Mouse (Mus musculus) lung, adult 18-20 months (tissue): ENCODE data around the gene Pdik1l.

Source experiments
- DNase-seq, 2 experiments: peaks; one replicate each; pipeline ENCODE4 v3.0.0; 2022; ENCODE audit warnings: mixed read lengths in 2 of 2

Pdik1l gene

GRCm38 (mm10) chr4:134287575-134288025 is at the start of gene Pdik1l:
Gene Pdik1l, minus strand, starts transcription at chr4:134287895.
- peak; percentile 76 to 80 for DNase-seq

- no peak for DNase-seq
Observed at GRCm38 (mm10) chr4:134330281-134330680, 42.6 kb upstream of the Pdik1l start.

GRCm38 (mm10) chr4:134328832-134329231 is 41.1 kb upstream of the Pdik1l start:
- no peak for DNase-seq

- DNase-seq: no peak
Observed at GRCm38 (mm10) chr4:134328151-134328550, 40.5 kb upstream of the Pdik1l start.

DNA sequence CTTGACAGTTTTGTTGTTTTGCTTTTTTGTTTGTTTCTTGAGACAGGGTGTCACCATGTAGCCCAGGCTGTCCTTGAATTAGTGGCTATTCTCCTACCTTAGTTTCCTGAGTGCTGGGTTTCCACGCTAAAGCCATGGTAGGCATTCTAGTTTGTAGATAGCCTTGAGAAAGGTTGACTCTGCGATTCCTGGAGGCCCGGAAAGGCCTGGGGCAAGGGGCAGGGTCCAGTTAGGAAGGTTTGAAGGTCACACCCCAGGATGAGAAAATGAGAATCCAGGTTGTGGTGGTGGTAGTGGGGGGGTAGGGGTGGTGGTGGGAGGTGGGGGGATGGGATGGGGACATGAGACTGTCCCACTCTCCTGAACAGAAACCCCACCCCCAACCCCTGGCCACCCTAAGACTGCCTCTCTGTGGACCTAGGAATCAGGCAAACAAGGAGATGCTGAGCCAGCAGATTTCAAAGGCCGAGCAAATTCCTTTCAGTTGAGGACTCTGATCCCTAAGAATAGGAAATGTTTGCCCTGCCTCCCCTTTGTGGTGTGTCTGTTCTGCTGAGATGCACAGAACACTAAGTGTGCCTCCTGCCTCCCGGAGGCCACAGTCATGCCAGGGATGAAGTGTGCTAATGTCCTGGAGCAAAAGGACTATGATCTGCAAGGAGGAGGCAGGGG is 39.3 kb upstream of the Pdik1l start:
- no peak for DNase-seq

DNA sequence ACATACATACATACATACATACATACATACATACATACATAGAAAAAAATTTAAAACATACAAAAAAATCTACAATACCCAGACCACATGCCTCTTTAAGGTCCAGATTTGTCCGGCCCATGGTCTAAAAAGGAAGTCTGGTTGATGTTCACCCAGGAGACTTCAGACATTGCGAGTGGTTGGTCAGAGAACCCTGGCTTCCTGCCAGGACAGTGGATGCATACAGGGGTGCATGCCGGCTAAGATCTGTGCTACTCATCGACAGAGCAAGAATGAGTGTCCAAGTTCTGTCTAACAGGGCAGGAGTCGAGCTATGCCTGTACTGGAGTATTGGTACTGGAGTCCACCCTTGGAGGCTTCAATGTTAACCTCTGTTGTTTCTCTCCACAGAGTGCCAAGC is 37.0 kb upstream of the Pdik1l start:
- no peak for DNase-seq

DNA sequence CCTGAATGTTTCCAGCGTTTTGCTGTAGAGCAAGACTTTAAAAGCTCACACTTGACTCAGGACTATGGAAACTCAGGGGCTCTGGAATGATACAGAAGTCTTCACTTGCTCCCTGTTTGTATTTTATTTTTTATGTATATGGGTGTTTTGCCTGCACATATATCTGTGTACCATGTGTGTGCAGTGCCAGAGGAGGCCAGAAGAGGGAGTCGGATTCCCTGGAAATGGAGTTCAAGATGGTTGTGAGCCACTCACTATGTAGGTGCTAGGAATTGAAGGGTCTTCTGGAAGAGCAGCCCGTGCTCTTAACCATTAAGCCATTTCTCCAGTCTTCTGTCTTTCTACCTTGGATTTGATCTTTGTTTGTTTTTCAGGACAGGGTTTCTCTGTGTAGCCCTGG is 33.8 kb upstream of the Pdik1l start:
- DNase-seq: no peak

GRCm38 (mm10) chr4:134319674-134320073 is 32.0 kb upstream of the Pdik1l start:
- no peak for DNase-seq

DNA sequence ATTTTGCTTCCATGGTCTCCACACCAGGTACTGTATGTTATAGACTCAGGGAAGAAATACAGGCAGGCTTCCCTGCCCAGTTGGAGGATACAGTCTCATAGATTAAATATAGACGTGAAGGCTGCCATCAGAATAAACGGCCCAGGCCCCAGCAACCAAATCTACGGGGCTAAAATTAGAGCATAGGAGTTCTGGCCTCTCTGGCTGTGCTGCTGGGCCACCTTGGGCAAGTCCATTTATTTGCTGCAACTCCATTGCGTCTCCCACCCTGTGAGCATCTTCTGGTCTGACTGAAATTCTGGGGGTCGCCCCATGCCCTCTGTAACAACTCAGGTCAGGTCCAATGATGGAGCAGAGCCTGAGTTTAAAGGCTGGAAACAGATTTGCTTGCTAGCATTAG is 31.4 kb upstream of the Pdik1l start:
- no peak for DNase-seq

GRCm38 (mm10) chr4:134316390-134316789 is 28.7 kb upstream of the Pdik1l start:
- DNase-seq: peak in 1 of 2 experiments; percentile 21

- no peak for DNase-seq
Observed at GRCm38 (mm10) chr4:134315470-134315869, 27.8 kb upstream of the Pdik1l start.

- DNase-seq: no peak
Observed at GRCm38 (mm10) chr4:134314876-134315275, 27.2 kb upstream of the Pdik1l start, which contains the start of gene Trim63. Gene Trim63, plus strand, starts transcription at chr4:134315120.

DNA sequence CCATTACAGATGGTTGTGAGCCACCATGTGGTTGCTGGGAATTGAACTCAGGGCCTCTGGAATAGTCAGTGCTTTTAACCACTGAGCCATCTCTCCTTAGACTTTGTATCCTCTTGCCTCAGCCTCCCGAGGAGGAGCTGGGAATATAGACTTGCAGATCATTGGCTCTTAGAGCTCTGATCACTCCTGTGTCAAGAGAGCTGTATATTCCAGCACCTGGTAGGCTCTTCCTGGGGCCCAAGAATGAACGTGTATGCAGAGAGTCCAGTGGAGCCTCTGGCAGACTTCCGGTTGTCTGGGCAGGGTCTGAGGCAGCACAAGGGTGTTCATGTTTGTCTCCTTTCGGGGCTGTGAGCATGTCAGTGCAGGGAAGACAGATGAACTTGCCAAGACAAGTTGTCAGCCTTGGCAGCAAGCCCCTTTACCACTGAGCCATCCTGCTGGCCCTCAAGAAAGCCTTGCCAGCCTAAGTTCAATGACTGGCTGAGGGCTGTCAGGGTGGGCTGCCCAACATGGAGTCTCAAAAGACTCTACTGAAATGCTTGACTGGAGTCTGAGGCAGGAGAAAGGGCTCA is 26.5 kb upstream of the Pdik1l start:
- no peak for DNase-seq

- no peak for DNase-seq
Observed at GRCm38 (mm10) chr4:134312901-134313300, 25.2 kb upstream of the Pdik1l start.

GRCm38 (mm10) chr4:134312341-134312740 is 24.6 kb upstream of the Pdik1l start:
- DNase-seq: no peak

DNA sequence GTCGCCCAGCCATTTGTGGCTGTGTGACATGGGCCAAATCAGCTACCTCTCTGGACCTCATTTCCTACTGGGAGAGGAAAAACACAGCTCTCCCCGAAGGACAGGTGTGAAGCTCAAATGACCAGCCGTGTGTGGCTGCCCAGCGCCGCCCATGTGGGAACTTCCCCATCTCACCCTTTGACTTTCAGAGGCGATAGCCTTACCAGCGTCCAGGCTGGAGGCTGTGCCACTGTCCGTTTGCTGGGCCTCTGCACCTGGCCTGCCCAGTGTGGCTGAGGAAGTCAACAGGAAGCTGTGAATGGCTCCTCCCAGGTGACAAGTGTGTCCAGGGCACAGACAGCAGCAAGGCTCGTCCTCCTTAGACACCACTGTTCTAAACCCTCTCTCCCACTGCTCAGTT is 24.1 kb upstream of the Pdik1l start:
- no peak for DNase-seq

GRCm38 (mm10) chr4:134310656-134311055 is 23.0 kb upstream of the Pdik1l start:
- no peak for DNase-seq

- DNase-seq: no peak
Observed at GRCm38 (mm10) chr4:134310106-134310505, 22.4 kb upstream of the Pdik1l start.

DNA sequence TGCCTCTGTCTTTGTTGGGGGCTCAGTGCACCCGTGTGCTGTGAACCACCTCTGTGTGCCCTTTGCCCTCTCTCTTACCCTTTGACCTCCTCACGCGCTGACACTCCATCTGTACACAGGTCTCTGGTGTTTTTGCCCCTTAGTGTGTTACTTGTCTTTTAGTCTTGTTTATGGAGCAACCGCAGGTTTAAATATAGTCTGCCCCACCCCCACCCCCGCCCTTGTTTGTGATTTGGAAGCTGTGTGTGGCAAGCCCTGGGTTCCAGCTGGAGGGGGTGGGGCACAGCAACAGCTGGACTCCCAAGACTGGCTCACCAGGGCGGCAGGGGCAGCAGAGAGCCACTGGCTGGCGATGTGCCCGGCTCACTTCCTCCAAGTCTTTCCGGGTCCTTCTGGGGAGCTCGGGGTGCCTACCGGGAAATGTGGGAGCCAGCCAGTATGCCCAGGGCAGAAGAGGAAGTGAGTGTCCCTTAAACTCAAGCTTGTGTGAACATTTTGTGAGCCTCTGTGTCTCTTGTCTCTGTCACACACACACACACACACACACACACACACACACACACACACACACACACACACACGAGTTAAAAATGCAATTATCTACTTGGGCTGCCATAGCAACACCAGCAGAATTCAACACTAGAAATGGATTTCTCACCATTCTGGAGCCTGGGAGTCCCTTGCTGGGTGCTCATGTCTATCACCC is 19.8 kb upstream of the Pdik1l start:
- DNase-seq: peak; percentile 81 to 88

DNA sequence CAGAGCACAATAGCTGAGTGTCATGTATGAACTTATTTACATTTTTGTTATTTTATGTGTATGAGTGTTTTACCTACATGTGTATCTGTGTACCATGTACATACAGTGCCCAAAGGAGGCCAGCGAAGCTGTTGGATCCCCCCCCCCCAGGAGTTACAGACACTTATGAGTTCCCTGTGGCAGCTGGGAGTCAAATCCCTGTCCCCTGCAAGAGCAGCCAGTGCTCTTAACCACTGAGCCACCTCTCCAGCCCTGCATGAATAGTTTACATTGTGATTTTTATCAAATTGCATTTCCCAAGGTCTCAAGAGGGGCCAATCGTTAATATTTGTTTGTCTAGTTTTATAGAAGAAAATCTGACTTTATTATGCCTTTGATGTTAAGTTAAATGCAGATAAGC is 19.3 kb upstream of the Pdik1l start:
- DNase-seq: no peak

GRCm38 (mm10) chr4:134302084-134302483 is 14.4 kb upstream of the Pdik1l start:
- DNase-seq: no peak

DNA sequence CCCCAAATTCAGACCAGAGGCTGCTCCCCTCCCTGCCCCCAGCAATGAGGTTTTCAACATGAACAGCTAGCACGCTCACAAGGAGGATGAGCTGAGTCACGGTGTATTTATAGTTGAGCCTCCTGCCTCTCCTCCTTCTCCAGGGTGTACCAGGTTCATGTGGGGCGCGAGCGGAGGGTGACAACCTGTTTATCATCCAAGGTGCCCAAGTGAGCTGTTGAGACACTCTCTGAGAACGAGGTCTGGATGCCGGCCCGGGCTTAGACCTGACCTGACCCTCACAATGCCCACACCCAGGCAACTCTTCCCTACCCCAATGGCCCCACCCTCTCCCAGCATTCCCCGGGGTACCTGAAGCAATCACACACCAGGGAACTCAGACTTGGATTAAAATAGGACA is 12.6 kb upstream of the Pdik1l start:
- DNase-seq: peak; percentile 45 to 52

GRCm38 (mm10) chr4:134299498-134299810 is 11.8 kb upstream of the Pdik1l start:
- DNase-seq: no peak
